Mouse (Mus musculus): ENCODE measurements at regions not wholly inside any gene's neighbourhood (a gene's known extent, or its start where the extent isn't known, plus 50 kb on each side); places are given as distances from the start of the nearest gene placed in this dataset.

DNA sequence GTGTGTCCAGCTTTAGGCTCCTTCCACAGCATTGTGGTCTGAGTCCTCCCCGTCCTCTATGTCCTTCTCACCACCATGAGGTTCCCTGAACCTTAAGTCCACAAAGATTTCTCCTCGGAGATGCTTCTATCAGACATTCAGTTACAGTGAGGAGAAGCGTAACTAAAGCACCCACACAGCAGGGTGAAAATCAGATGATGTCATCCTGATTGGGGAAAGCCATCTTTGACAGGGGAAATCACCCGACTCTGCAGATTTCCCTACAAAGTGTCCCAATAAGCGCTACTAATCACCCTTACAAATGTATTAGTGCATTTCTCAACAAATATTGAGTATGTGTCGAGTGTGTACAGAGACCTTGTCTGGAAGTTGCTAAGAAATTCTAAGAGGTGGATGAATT is 484.8 kb upstream of the Gm19410 start:
- Histone ChIP-seq H3K9me3 (replicated peaks; ENCODE audit: insufficient read depth, low read length) (no peaks in the 10 kb centered on the region), H3K27ac (ENCODE audit: control insufficient read depth, low read depth, low read length) (no peak overlapping the region), H3K4me3 (ENCODE audit: control insufficient read depth in 1 of 2, insufficient read depth in 1 of 2, low read depth in 2 of 2, low read length in 2 of 2) (no peak overlapping the region), H3K36me3 (ENCODE audit: control insufficient read depth in 1 of 2, insufficient read depth in 2 of 2, low read length in 2 of 2) (no peaks in the 10 kb centered on the region), H3K79me2 (ENCODE audit: control insufficient read depth, insufficient read depth, low read length, poor library complexity) (no peaks in the 10 kb centered on the region), H3K27me3 (ENCODE audit: control insufficient read depth in 1 of 2, insufficient read depth in 2 of 2, low read length in 2 of 2) (no peaks in the 10 kb centered on the region), H3K9ac (ENCODE audit: control insufficient read depth, low read depth, low read length, poor library complexity, severe bottlenecking) (no peak overlapping the region), H3K4me1 (ENCODE audit: control insufficient read depth in 1 of 2, insufficient read depth in 2 of 2, low read length in 2 of 2) (no peaks in the 10 kb centered on the region)
- DNase-seq (ENCODE audit: low read depth, low spot score): no peak
- no peak for TF ChIP-seq MYC (IDR thresholded peaks at IDR 0.05; ENCODE audit: low read depth, low read length)
- TF ChIP-seq RAD21 (IDR thresholded peaks at IDR 0.05; ENCODE audit: low read depth, low read length): no peak
- no peak for TF ChIP-seq POLR2AphosphoS5 (IDR thresholded peaks at IDR 0.05; ENCODE audit: borderline replicate concordance, low read depth, low read length)
- TF ChIP-seq MEF2A (IDR thresholded peaks at IDR 0.05; ENCODE audit: extremely low read depth, insufficient replicate concordance, low read depth, low read length, poor library complexity, severe bottlenecking): no peak
- no peak for TF ChIP-seq MYB (IDR thresholded peaks at IDR 0.05; ENCODE audit: low read depth, low read length)
- TF ChIP-seq ZMIZ1 (IDR thresholded peaks at IDR 0.05; ENCODE audit: low read depth, low read length): no peak
- no peak for TF ChIP-seq MAFK (IDR thresholded peaks at IDR 0.05; ENCODE audit: borderline replicate concordance, low read depth, low read length)
- no peak for TF ChIP-seq GATA1 (IDR thresholded peaks at IDR 0.05; ENCODE audit: low read depth, low read length)
- TF ChIP-seq CHD2 (IDR thresholded peaks at IDR 0.05; ENCODE audit: low read length): no peak
- no peak for TF ChIP-seq TCF12 (IDR thresholded peaks at IDR 0.05; ENCODE audit: low read depth, low read length)
- no peak for TF ChIP-seq NELFE (IDR thresholded peaks at IDR 0.05; ENCODE audit: low read depth, low read length)
- TF ChIP-seq EP300 (IDR thresholded peaks at IDR 0.05; ENCODE audit: low read depth in 1 of 2, low read length in 2 of 2): no peak
- TF ChIP-seq RCOR1 (IDR thresholded peaks at IDR 0.05; ENCODE audit: low read depth, low read length): no peak
- no peak for TF ChIP-seq ELF1 (IDR thresholded peaks at IDR 0.05; ENCODE audit: low read depth, low read length)

DNA sequence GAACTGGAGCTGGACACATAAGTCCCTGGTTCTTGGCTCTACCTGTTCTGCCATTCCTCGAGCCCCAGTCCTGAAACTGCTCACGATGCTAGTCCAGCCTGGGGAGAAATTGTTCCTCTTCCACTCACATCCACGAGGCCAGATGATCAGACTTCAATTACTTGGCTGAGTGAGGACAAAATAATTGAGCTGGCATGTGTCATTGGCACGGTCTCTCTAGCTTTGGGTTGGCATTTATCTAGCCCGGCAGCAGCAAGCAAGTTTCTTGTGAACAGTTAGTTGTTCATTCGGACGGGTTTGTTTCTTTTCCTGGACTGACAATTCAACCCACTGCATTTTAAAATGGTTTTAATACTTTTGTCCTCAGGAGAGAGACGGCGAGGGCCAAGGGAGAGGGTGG is 482.2 kb upstream of the Gm19410 start:
- H3K9ac ChIP-seq (ENCODE audit: control insufficient read depth, low read depth, low read length, poor library complexity, severe bottlenecking): no peak overlapping the region
- H3K27ac ChIP-seq (ENCODE audit: control insufficient read depth, low read depth, low read length): no peak overlapping the region
- no peaks in the 10 kb centered on the region for H3K27me3 ChIP-seq (ENCODE audit: control insufficient read depth in 1 of 2, insufficient read depth in 2 of 2, low read length in 2 of 2)
- H3K79me2 ChIP-seq (ENCODE audit: control insufficient read depth, insufficient read depth, low read length, poor library complexity): no peaks in the 10 kb centered on the region
- TF ChIP-seq GATA1 (IDR thresholded peaks at IDR 0.05; ENCODE audit: low read depth, low read length): no peak
- no peak for TF ChIP-seq EP300 (IDR thresholded peaks at IDR 0.05; ENCODE audit: low read depth in 1 of 2, low read length in 2 of 2)
- no peak for TF ChIP-seq TAL1 (IDR thresholded peaks at IDR 0.05; ENCODE audit: low read length)
- TF ChIP-seq TCF12 (IDR thresholded peaks at IDR 0.05; ENCODE audit: low read depth, low read length): no peak
- TF ChIP-seq ZMIZ1 (IDR thresholded peaks at IDR 0.05; ENCODE audit: low read depth, low read length): no peak
- no peak for TF ChIP-seq ZNF384 (IDR thresholded peaks at IDR 0.05; ENCODE audit: low read depth, low read length)
- no peak for TF ChIP-seq MYC (IDR thresholded peaks at IDR 0.05; ENCODE audit: low read depth, low read length)
- no peak for TF ChIP-seq SIN3A (IDR thresholded peaks at IDR 0.05; ENCODE audit: low read length)
- no peak for TF ChIP-seq ZC3H11A (IDR thresholded peaks at IDR 0.05; ENCODE audit: low read depth, low read length)
- no peak for TF ChIP-seq POLR2A (IDR thresholded peaks at IDR 0.05; ENCODE audit: control insufficient read depth in 1 of 2, insufficient read depth in 1 of 2, low read depth in 1 of 2, low read length in 2 of 2, poor library complexity in 1 of 2)
- no peak for TF ChIP-seq ZKSCAN1 (IDR thresholded peaks at IDR 0.05; ENCODE audit: low read depth, low read length)
- no peak for TF ChIP-seq CHD1 (IDR thresholded peaks at IDR 0.05; ENCODE audit: low read depth, low read length)
- no peak for TF ChIP-seq UBTF (IDR thresholded peaks at IDR 0.05; ENCODE audit: borderline replicate concordance, insufficient read depth, low read depth, low read length)
- TF ChIP-seq TBP (IDR thresholded peaks at IDR 0.05; ENCODE audit: low read depth, low read length): no peak
- TF ChIP-seq CHD2 (IDR thresholded peaks at IDR 0.05; ENCODE audit: low read length): no peak
- no peak for TF ChIP-seq JUND (IDR thresholded peaks at IDR 0.05; ENCODE audit: low read depth, low read length)
- TF ChIP-seq KAT2A (conservative IDR thresholded peaks at IDR 0.05; ENCODE audit: low read depth, low read length): no peak
- no peak for TF ChIP-seq GABPA (IDR thresholded peaks at IDR 0.05; ENCODE audit: low read depth, low read length)
- no peaks in the 10 kb centered on the region for H3K9me3 ChIP-seq (replicated peaks; ENCODE audit: insufficient read depth, low read length)
- H3K36me3 ChIP-seq (ENCODE audit: control insufficient read depth in 1 of 2, insufficient read depth in 2 of 2, low read length in 2 of 2): no peaks in the 10 kb centered on the region
- no peaks in the 10 kb centered on the region for H3K4me1 ChIP-seq (ENCODE audit: control insufficient read depth in 1 of 2, insufficient read depth in 2 of 2, low read length in 2 of 2)
- no peak for DNase-seq (ENCODE audit: low read depth, low spot score)
- no peak overlapping the region for H3K4me3 ChIP-seq (ENCODE audit: control insufficient read depth in 1 of 2, insufficient read depth in 1 of 2, low read depth in 2 of 2, low read length in 2 of 2)
